In genomic region chr7:64045292-64045691, GRCm38 (mm10) we compare ENCODE assay signal across 24 mouse cellular contexts.
"Had no signal": no experiment of that assay in that cellular context is flagged by ENCODE, and none has a peak within 500 bp of the region (broad histone marks: within the 10 kb centered on the region; RNA-seq: fewer than 3 reads in every experiment).

No protein-coding gene starts in this region.

- H3K9me3 ChIP-seq: heart, embryonic 13.5 days; heart, embryonic 15.5 days had no signal

- H3K4me3 ChIP-seq: heart, adult 2 months; heart, embryonic 13.5 days; heart, embryonic 15.5 days; hindbrain, embryonic 10.5 days; hindbrain, embryonic 12.5 days; intestine, embryonic 15.5 days; left cerebral cortex, adult 2 months; limb, embryonic 10.5 days; limb, embryonic 12.5 days had no signal

- H3K36me3 ChIP-seq: heart, embryonic 13.5 days; heart, embryonic 15.5 days; hindbrain, embryonic 10.5 days; hindbrain, embryonic 12.5 days; intestine, embryonic 15.5 days; limb, embryonic 10.5 days; limb, embryonic 12.5 days had no signal

- H3K9ac ChIP-seq: heart, embryonic 13.5 days; heart, embryonic 15.5 days; hindbrain, embryonic 12.5 days; hindbrain, embryonic 14.5 days; intestine, embryonic 15.5 days; limb, embryonic 12.5 days; liver, embryonic 14.5 days had no signal

- H3K4me2 ChIP-seq: heart, embryonic 11.5 days; heart, embryonic 13.5 days; heart, embryonic 15.5 days; hindbrain, embryonic 12.5 days; hindbrain, embryonic 14.5 days; intestine, embryonic 15.5 days; limb, embryonic 12.5 days had no signal

- H3K27me3 ChIP-seq: heart, embryonic 13.5 days; heart, embryonic 15.5 days; hindbrain, embryonic 12.5 days; intestine, embryonic 15.5 days; limb, embryonic 12.5 days had no signal

- H3K27ac ChIP-seq: heart, adult 2 months; heart, embryonic 13.5 days; heart, embryonic 15.5 days; hindbrain, embryonic 10.5 days; hindbrain, embryonic 12.5 days; hindbrain, embryonic 14.5 days; intestine, embryonic 15.5 days; left cerebral cortex, adult 2 months; limb, embryonic 10.5 days; limb, embryonic 12.5 days; liver, embryonic 14.5 days had no signal

- DNase-seq: gastrocnemius, postnatal 14 days; gastrocnemius, postnatal 36 days; heart, adult 11 months; heart, adult 2 months; heart, postnatal 4 days; kidney, adult 18-20 months; kidney, adult 8-10 months; kidney, postnatal 10 days; kidney, postnatal 25 days; kidney, postnatal 4 days had no signal

- ATAC-seq: hindbrain, embryonic 16.5 days; inflammation-experienced regulatory T-cells, adult 6 months; intestine, embryonic 15.5 days; intestine, postnatal 0 days had no signal
